Mouse (Mus musculus) testis, postnatal 14 days (tissue): ENCODE data around the gene Rexo1.
A peak's percentile ranks its signal among the peaks of the same experiment; 100 is the strongest.
"Not testable (repeated sequence)": the region's sequence is repeated elsewhere in the genome, so short reads cannot be mapped to it uniquely, and the experiment has no call there.

Experiments used
- DNase-seq: peaks from one replicate; pipeline ENCODE4 v3.0.0; 2021; ENCODE audit warnings: low spot score

The Rexo1 gene

GRCm38 (mm10) chr10:80561116-80561944 is at the start of gene Rexo1:
Gene Rexo1 (minus strand): TSS chr10:80561560.
- DNase-seq, result peak; percentile 91

- no peak for DNase-seq
Measured at GRCm38 (mm10) chr10:80611024-80611423, 49.7 kb upstream of the Rexo1 start.

GRCm38 (mm10) chr10:80610116-80610785 is 48.9 kb upstream of the Rexo1 start:
- no peak for DNase-seq

GRCm38 (mm10) chr10:80609269-80609924 is 48.0 kb upstream of the Rexo1 start:
- DNase-seq, result no peak

- no peak for DNase-seq
Measured at GRCm38 (mm10) chr10:80608435-80608834, 47.1 kb upstream of the Rexo1 start.

- DNase-seq, result no peak
Measured at GRCm38 (mm10) chr10:80606737-80607350, 45.5 kb upstream of the Rexo1 start.

GRCm38 (mm10) chr10:80606306-80606705 is 44.9 kb upstream of the Rexo1 start:
- no peak for DNase-seq

GRCm38 (mm10) chr10:80605721-80606120 is 44.4 kb upstream of the Rexo1 start, which contains the start of gene Gm49322:
Gene Gm49322 (plus strand): TSS chr10:80606021.
- not testable (repeated sequence) for DNase-seq

- DNase-seq, result no peak
Measured at GRCm38 (mm10) chr10:80604988-80605387, 43.6 kb upstream of the Rexo1 start.

GRCm38 (mm10) chr10:80604001-80604509 is 42.7 kb upstream of the Rexo1 start:
- DNase-seq, result no peak

- no peak for DNase-seq
Measured at GRCm38 (mm10) chr10:80603364-80603763, 42.0 kb upstream of the Rexo1 start.

GRCm38 (mm10) chr10:80602698-80603325 is 41.5 kb upstream of the Rexo1 start, which contains the start of the genes Scamp4 and Adat3:
Gene Scamp4 (plus strand): TSS chr10:80602872.
Gene Adat3 (plus strand): TSS chr10:80602880.
- peak; percentile 93 for DNase-seq

GRCm38 (mm10) chr10:80596318-80596717 is 35.0 kb upstream of the Rexo1 start:
- DNase-seq, result no peak

- DNase-seq, result peak; percentile 98
Measured at GRCm38 (mm10) chr10:80589879-80590854, 28.8 kb upstream of the Rexo1 start, which contains the start of gene Abhd17a. Gene Abhd17a (minus strand): TSS chr10:80590341.

GRCm38 (mm10) chr10:80589127-80589878 is 27.9 kb upstream of the Rexo1 start:
- no peak for DNase-seq

GRCm38 (mm10) chr10:80587305-80587657 is 25.9 kb upstream of the Rexo1 start:
- peak; percentile 68 for DNase-seq

- DNase-seq, result no peak
Measured at GRCm38 (mm10) chr10:80586407-80587304, 25.3 kb upstream of the Rexo1 start.

GRCm38 (mm10) chr10:80585581-80585980 is 24.2 kb upstream of the Rexo1 start:
- DNase-seq, result no peak
